ENCODE assay signal across 22 mouse cellular contexts in genomic region chr14:52232249-52232648, GRCm38 (mm10). TPM values are rescaled to one million over a fixed set of nuclear protein-coding genes. Genes with fewer than 3 reads are reported as not detected.
DNase-seq lines count a peak whose midpoint lies in the region; ATAC-seq and TF ChIP-seq lines count a peak whose summit lies in the region.
"Had no signal": no experiment of that assay in that cellular context is flagged by ENCODE, and none has a peak within 500 bp of the region (broad histone marks: within the 10 kb centered on the region; RNA-seq: fewer than 3 reads in every experiment).

No protein-coding gene starts in this region.

- POLR2A ChIA-PET in Patski (lab: Charles Lee): interaction anchor here (0.5 to 1.7 kb wide), 2 partner anchors 9 to 217 kb away, joined by 3 to 4 read pairs; no protein-coding TSS in a partner anchor

- TF ChIP-seq POLR2A in lung, adult 2 months (IDR thresholded peaks at IDR 0.05; ENCODE audit: borderline replicate concordance, extremely low read depth, low read depth, low read length): no peak

- H3K27me3 ChIP-seq in lung, embryonic 14.5 days (ENCODE audit: insufficient read depth, low read length): no peaks in the 10 kb centered on the region
- no peaks in the 10 kb centered on the region for H3K27me3 ChIP-seq in Patski
- H3K27me3 ChIP-seq: CH12.LX; embryonic facial prominence, embryonic 13.5 days; forebrain, embryonic 13.5 days; heart, embryonic 13.5 days; hindbrain, embryonic 15.5 days had no signal

- TF ChIP-seq CTCF in lung, embryonic 14.5 days (IDR thresholded peaks at IDR 0.05; ENCODE audit: low read depth): 0 out of 2 replicates have a peak, but pooled peaks have one; percentile 9
- TF ChIP-seq CTCF in lung, adult 2 months (IDR thresholded peaks at IDR 0.05; ENCODE audit: insufficient read depth, low read length): no peak
- TF ChIP-seq CTCF in Patski (IDR thresholded peaks at IDR 0.05): peak; percentile 12

- WGBS in lung, embryonic 14.5 days: 84% methylated on average over 6 of the region's 6 CpGs
- WGBS in lung, adult 2 months: 81% methylated on average over 6 of the region's 6 CpGs

- in situ Hi-C loops in Patski (cut with MboI; ENCODE audit: low pct_unique_long_range_greater_than_20kb): no loop called here

- no peak overlapping the region for H3K9ac ChIP-seq in lung, embryonic 14.5 days
- H3K9ac ChIP-seq: embryonic facial prominence, embryonic 13.5 days; forebrain, embryonic 13.5 days; heart, embryonic 13.5 days; hindbrain, embryonic 15.5 days had no signal

- no peak overlapping the region for H3K27ac ChIP-seq in lung, embryonic 14.5 days (ENCODE audit: low read depth)
- H3K27ac ChIP-seq: embryonic facial prominence, embryonic 13.5 days; forebrain, embryonic 13.5 days; gastrocnemius, adult 2 months; heart, embryonic 13.5 days; hindbrain, embryonic 15.5 days had no signal

- H3K4me1 ChIP-seq in lung, embryonic 14.5 days (ENCODE audit: insufficient read depth): no peaks in the 10 kb centered on the region
- no peaks in the 10 kb centered on the region for H3K4me1 ChIP-seq in lung, adult 2 months (ENCODE audit: control insufficient read depth, insufficient read depth, low read length)
- H3K4me1 ChIP-seq: embryonic facial prominence, embryonic 13.5 days; forebrain, embryonic 13.5 days; heart, embryonic 13.5 days; hindbrain, embryonic 15.5 days had no signal

- no peak for DNase-seq in lung, embryonic 14.5 days
- no peak for DNase-seq in lung, adult 2 months
- no peak for DNase-seq in Patski (ENCODE audit: low read depth, low spot score)
- DNase-seq in urinary bladder, adult 2 months (ENCODE audit: low spot score): no peak
- DNase-seq: adrenal gland, adult 2 months; adrenal gland, postnatal 25 days; B cell, adult 2 months; cerebellum, adult 11 months; cerebellum, adult 9-10 months; cerebellum, postnatal 25 days; gastrocnemius, adult 2 months; gastrocnemius, postnatal 25 days; heart, adult 11 months; heart, postnatal 36 days had no signal

- no peak overlapping the region for H3K4me2 ChIP-seq in lung, embryonic 14.5 days
- H3K4me2 ChIP-seq: embryonic facial prominence, embryonic 13.5 days; forebrain, embryonic 13.5 days; heart, embryonic 13.5 days; hindbrain, embryonic 15.5 days had no signal

- H3K4me3 ChIP-seq in lung, embryonic 14.5 days (ENCODE audit: low read depth, low read length): no peak overlapping the region
- no peak overlapping the region for H3K4me3 ChIP-seq in lung, adult 2 months (replicated peaks; ENCODE audit: extremely low read depth, low read depth, low read length)
- H3K4me3 ChIP-seq: embryonic facial prominence, embryonic 13.5 days; forebrain, embryonic 13.5 days; gastrocnemius, adult 2 months; heart, embryonic 13.5 days; hindbrain, embryonic 15.5 days had no signal

- no peak for ATAC-seq in lung, embryonic 14.5 days (ENCODE audit: insufficient read depth)
- no peak for ATAC-seq in Patski
- peak; percentile 75 for ATAC-seq in megakaryocyte progenitor cell, adult 5-6 weeks (replicated peaks; ENCODE audit: poor library complexity)
- no peak for ATAC-seq in cerebellum, adult (ENCODE audit: insufficient number of reproducible peaks, low FRiP score, low TSS enrichment)
- ATAC-seq: forebrain, embryonic 13.5 days; intestine, postnatal 0 days had no signal

- H3K9me3 ChIP-seq in lung, embryonic 14.5 days (ENCODE audit: low read depth, low read length): no peaks in the 10 kb centered on the region
- H3K9me3 ChIP-seq: embryonic facial prominence, embryonic 13.5 days; forebrain, embryonic 13.5 days; heart, embryonic 13.5 days; hindbrain, embryonic 15.5 days had no signal

- peaks cover 96% of the 10 kb centered on the region for H3K36me3 ChIP-seq in lung, embryonic 14.5 days (ENCODE audit: insufficient read depth)

- CTCF ChIA-PET in Patski (lab: Charles Lee): interaction anchor here (1.3 to 1.7 kb wide), 2 partner anchors 9 to 23 kb away, joined by 4 read pairs; no protein-coding TSS in a partner anchor

RNA-seq across cellular contexts. Expression of gene Chd8, which starts 25.3 kb away (rescaled TPM):
- polyA plus RNA-seq in lung, embryonic 14.5 days (2014; fragmentation: Nextera tagmentation; extraction: Ambion mirVana): 48.8 and 52.8 TPM in 2 replicates
- 23.6 and 32.9 TPM in 2 replicates for polyA plus RNA-seq in lung, adult 2 months (2012; rRNA removed)
- 64.4 TPM for polyA plus RNA-seq in Patski (2021)
- 78.7 and 79.5 TPM in 2 replicates for total RNA-seq in megakaryocyte progenitor cell, adult 5-6 weeks (2015)
- total RNA-seq in megakaryocyte progenitor cell, adult 5-6 weeks (2017): 43.7 and 57.7 TPM in 2 replicates
- 47.8 and 51.2 TPM in 2 replicates for polyA plus RNA-seq in urinary bladder, adult 2 months (2012; rRNA removed)

RNA-seq across cellular contexts. Expression of gene Supt16, which starts 35.0 kb away (rescaled TPM):
- 82.5 and 85.8 TPM in 2 replicates for polyA plus RNA-seq in lung, embryonic 14.5 days (2014; fragmentation: Nextera tagmentation; extraction: Ambion mirVana)
- 5.8 and 10.8 TPM in 2 replicates for polyA plus RNA-seq in lung, adult 2 months (2012; rRNA removed)
- polyA plus RNA-seq in Patski (2021): 65.7 TPM
- 90.6 and 92.7 TPM in 2 replicates for total RNA-seq in megakaryocyte progenitor cell, adult 5-6 weeks (2015)
- total RNA-seq in megakaryocyte progenitor cell, adult 5-6 weeks (2017): 219 and 256 TPM in 2 replicates
- polyA plus RNA-seq in urinary bladder, adult 2 months (2012; rRNA removed): 20.3 and 26.8 TPM in 2 replicates

RNA-seq across cellular contexts. Expression of gene Tox4, which starts 46.7 kb away (rescaled TPM):
- polyA plus RNA-seq in lung, embryonic 14.5 days (2014; fragmentation: Nextera tagmentation; extraction: Ambion mirVana): 41.1 and 47.1 TPM in 2 replicates
- polyA plus RNA-seq in lung, adult 2 months (2012; rRNA removed): 23.0 and 32.0 TPM in 2 replicates
- 38.8 TPM for polyA plus RNA-seq in Patski (2021)
- 34.0 and 35.8 TPM in 2 replicates for total RNA-seq in megakaryocyte progenitor cell, adult 5-6 weeks (2015)
- 41.2 and 43.0 TPM in 2 replicates for total RNA-seq in megakaryocyte progenitor cell, adult 5-6 weeks (2017)
- 27.8 and 29.3 TPM in 2 replicates for polyA plus RNA-seq in urinary bladder, adult 2 months (2012; rRNA removed)

RNA-seq across cellular contexts. Expression of gene Rab2b, which starts 47.1 kb away (rescaled TPM):
- 18.6 and 19.8 TPM in 2 replicates for polyA plus RNA-seq in lung, embryonic 14.5 days (2014; fragmentation: Nextera tagmentation; extraction: Ambion mirVana)
- 7.7 and 13.0 TPM in 2 replicates for polyA plus RNA-seq in lung, adult 2 months (2012; rRNA removed)
- polyA plus RNA-seq in Patski (2021): 20.5 TPM
- 6.5 and 8.1 TPM in 2 replicates for total RNA-seq in megakaryocyte progenitor cell, adult 5-6 weeks (2015)
- 3.7 and 5.0 TPM in 2 replicates for total RNA-seq in megakaryocyte progenitor cell, adult 5-6 weeks (2017)
- polyA plus RNA-seq in urinary bladder, adult 2 months (2012; rRNA removed): 17.5 and 18.1 TPM in 2 replicates
